Mouse (Mus musculus): ENCODE data around the gene Ttc28.
A peak's percentile ranks its signal among the peaks of the same experiment; 100 is the strongest.

The Ttc28 gene

GRCm38 (mm10) chr5:110888596-110888995 lies 9.0 kb downstream of the Ttc28 start:
- DNase-seq (ENCODE audit: low spot score) = no peak

- DNase-seq (ENCODE audit: low spot score) = no peak
These were observed 10.3 kb downstream of the Ttc28 start for GRCm38 (mm10) chr5:110889945-110890344.

- DNase-seq (ENCODE audit: low spot score) = no peak
These were observed 11.0 kb downstream of the Ttc28 start for GRCm38 (mm10) chr5:110890561-110890960.

GRCm38 (mm10) chr5:110897114-110897788 lies 17.6 kb downstream of the Ttc28 start:
- DNase-seq (ENCODE audit: low spot score) = no peak

- DNase-seq (ENCODE audit: low spot score) = no peak
These were observed 18.6 kb downstream of the Ttc28 start for GRCm38 (mm10) chr5:110898169-110898568.

GRCm38 (mm10) chr5:110898785-110899184 lies 19.2 kb downstream of the Ttc28 start:
- no peak for DNase-seq (ENCODE audit: low spot score)

- DNase-seq (ENCODE audit: low spot score) = no peak
These were observed 20.7 kb downstream of the Ttc28 start for GRCm38 (mm10) chr5:110900331-110900730.

GRCm38 (mm10) chr5:110906708-110907107 lies 27.1 kb downstream of the Ttc28 start:
- no peak for DNase-seq (ENCODE audit: low spot score)

GRCm38 (mm10) chr5:110908879-110909278 lies 29.3 kb downstream of the Ttc28 start:
- no peak for DNase-seq (ENCODE audit: low spot score)

- no peak for DNase-seq (ENCODE audit: low spot score)
These were observed 30.5 kb downstream of the Ttc28 start for GRCm38 (mm10) chr5:110909955-110910589.

- no peak for DNase-seq (ENCODE audit: low spot score)
These were observed 35.3 kb downstream of the Ttc28 start for GRCm38 (mm10) chr5:110914859-110915258.

- no peak for DNase-seq (ENCODE audit: low spot score)
These were observed 36.6 kb downstream of the Ttc28 start for GRCm38 (mm10) chr5:110916241-110916640.

- no peak for DNase-seq (ENCODE audit: low spot score)
These were observed 39.9 kb downstream of the Ttc28 start for GRCm38 (mm10) chr5:110919541-110919940.

GRCm38 (mm10) chr5:110923336-110923735 lies 43.7 kb downstream of the Ttc28 start:
- DNase-seq (ENCODE audit: low spot score) = peak; percentile 23

- DNase-seq (ENCODE audit: low spot score) = no peak
These were observed 45.0 kb downstream of the Ttc28 start for GRCm38 (mm10) chr5:110924636-110925035.

GRCm38 (mm10) chr5:110925804-110926203 lies 46.2 kb downstream of the Ttc28 start:
- no peak for DNase-seq (ENCODE audit: low spot score)

GRCm38 (mm10) chr5:110928289-110928688 lies 48.7 kb downstream of the Ttc28 start:
- DNase-seq (ENCODE audit: low spot score) = peak; percentile 9

GRCm38 (mm10) chr5:110929306-110929705 lies 49.7 kb downstream of the Ttc28 start:
- no peak for DNase-seq (ENCODE audit: low spot score)

- DNase-seq (ENCODE audit: low spot score) = no peak
These were observed 57.0 kb downstream of the Ttc28 start for GRCm38 (mm10) chr5:110936606-110937005.

- no peak for DNase-seq (ENCODE audit: low spot score)
These were observed 64.7 kb downstream of the Ttc28 start for GRCm38 (mm10) chr5:110944326-110944725.

GRCm38 (mm10) chr5:110948476-110949399 lies 69.1 kb downstream of the Ttc28 start:
- no peak for DNase-seq (ENCODE audit: low spot score)

- DNase-seq (ENCODE audit: low spot score) = no peak
These were observed 70.2 kb downstream of the Ttc28 start for GRCm38 (mm10) chr5:110949791-110950190.

GRCm38 (mm10) chr5:110958196-110958595 lies 78.6 kb downstream of the Ttc28 start:
- DNase-seq (ENCODE audit: low spot score) = no peak
